Mouse (Mus musculus) ES-Bruce4 (cell line): ENCODE results near the gene Insc.
"Not testable (repeated sequence)": the region's sequence is repeated elsewhere in the genome, so short reads cannot be mapped to it uniquely, and the experiment has no call there.

Experiments used
- CTCF ChIP-seq: IDR thresholded peaks from one replicate; pipeline ENCODE4 v1.8.1; 2011; ENCODE audit warnings: low read depth, low read length
- EP300 ChIP-seq: IDR thresholded peaks from 2 replicates; pipeline ENCODE4 v1.6.1; 2011; ENCODE audit warnings: low read depth, low read length; ENCODE audit not compliant: insufficient read depth
- POLR2A ChIP-seq: IDR thresholded peaks from one replicate; pipeline ENCODE4 v1.8.1; 2011; ENCODE audit warnings: low read length; ENCODE audit not compliant: insufficient read depth

GRCm38 (mm10) chr7:114729696-114730095 lies 13.8 kb upstream of the Insc start:
- TF ChIP-seq CTCF, result peak; percentile 37
- not testable (repeated sequence) for TF ChIP-seq POLR2A, EP300
